Mouse (Mus musculus): ENCODE results near the gene Mogs. TPM values are rescaled to one million over a fixed set of nuclear protein-coding genes. Genes with fewer than 3 reads are reported as not detected.

Mogs gene
- 26.1 and 31.3 TPM in 2 replicates for polyA plus RNA-seq (2015; fragmentation: Nextera tagmentation; extraction: Ambion mirVana)

DNA sequence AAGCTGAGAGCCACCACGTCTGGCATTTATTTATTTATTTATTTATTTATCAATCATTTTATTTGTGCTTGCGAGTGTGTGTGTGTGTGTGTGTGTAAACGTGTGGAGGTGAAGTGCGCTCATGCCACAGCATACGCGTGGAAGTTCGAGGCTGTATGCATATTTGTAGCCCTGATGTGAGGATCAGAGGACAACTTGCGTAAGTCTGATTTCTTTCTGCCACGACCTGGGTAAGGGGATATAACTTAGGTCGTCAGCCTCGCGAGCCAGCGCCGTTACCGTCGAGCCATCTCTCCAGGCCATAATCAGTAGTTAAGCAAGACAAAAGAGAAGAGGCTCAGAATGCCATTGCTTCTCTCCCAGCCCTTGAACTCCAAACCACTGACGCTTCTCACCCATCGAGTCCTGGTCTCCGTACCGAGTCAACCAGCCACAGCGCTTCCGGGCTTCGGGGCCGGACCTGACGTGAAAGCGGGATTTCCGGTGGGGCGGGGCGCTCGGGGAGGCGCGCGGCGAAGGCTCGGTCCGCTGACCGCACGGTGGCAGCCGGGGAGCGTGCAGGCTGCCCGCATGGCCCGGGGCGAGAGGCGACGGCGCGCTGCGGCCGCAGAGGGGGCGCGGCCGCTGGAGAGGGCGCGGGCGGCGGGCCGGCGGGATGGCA is at the start of gene Mogs:
Gene Mogs, plus strand, starts transcription at position 486 of the 661 bp plus-strand sequence.
- H3K9ac ChIP-seq (replicated peaks), result peak within 1 kb of the TSS; percentile 94
- peak within 1 kb of the TSS; percentile 92 for H3K4me2 ChIP-seq
- no peaks in the 10 kb centered on the region for H3K9me3 ChIP-seq (replicated peaks)
- H3K4me1 ChIP-seq, result peaks cover 49% of the 10 kb centered on the region
- H3K36me3 ChIP-seq, result peaks cover 35% of the 10 kb centered on the region
- ATAC-seq (ENCODE audit: low FRiP score), result peak; percentile 91
- peak within 1 kb of the TSS; percentile 88 for H3K4me3 ChIP-seq (replicated peaks)
- H3K27me3 ChIP-seq (replicated peaks), result no peaks in the 10 kb centered on the region
- WGBS, result 2% methylated on average over 58 of the region's 58 CpGs
- H3K27ac ChIP-seq (replicated peaks), result peak within 1 kb of the TSS; percentile 83

DNA sequence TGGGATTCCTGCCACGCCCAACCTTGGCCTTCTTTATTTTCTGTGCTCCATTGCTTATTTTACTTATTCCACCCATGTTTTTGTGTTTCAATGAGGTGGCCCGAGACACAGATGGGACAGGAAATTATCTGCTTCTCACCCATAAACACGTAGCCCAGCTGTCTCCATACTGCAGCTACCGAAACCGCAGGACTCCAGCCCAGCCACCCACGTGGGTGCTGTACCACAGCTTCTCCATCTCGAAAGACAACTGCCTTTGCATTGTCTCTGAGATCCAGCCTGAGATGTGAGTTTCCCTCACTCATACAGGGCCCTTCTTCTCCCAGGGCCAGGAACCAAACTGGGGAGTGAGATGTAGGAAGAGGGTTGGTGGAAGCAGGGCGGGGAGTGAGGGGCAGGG is 49.3 kb upstream of the Mogs start:
- no peak overlapping the region for H3K4me2 ChIP-seq
- H3K36me3 ChIP-seq, result no peaks in the 10 kb centered on the region
- H3K4me1 ChIP-seq, result peaks cover 20% of the 10 kb centered on the region
- no peaks in the 10 kb centered on the region for H3K9me3 ChIP-seq (replicated peaks)
- no peak overlapping the region for H3K4me3 ChIP-seq (replicated peaks)
- WGBS, result 45% methylated on average over 8 of the region's 8 CpGs
- H3K27me3 ChIP-seq (replicated peaks), result peaks cover 94% of the 10 kb centered on the region
- ATAC-seq (ENCODE audit: low FRiP score), result no peak
- no peak overlapping the region for H3K9ac ChIP-seq (replicated peaks)
- H3K27ac ChIP-seq (replicated peaks), result no peak overlapping the region

DNA sequence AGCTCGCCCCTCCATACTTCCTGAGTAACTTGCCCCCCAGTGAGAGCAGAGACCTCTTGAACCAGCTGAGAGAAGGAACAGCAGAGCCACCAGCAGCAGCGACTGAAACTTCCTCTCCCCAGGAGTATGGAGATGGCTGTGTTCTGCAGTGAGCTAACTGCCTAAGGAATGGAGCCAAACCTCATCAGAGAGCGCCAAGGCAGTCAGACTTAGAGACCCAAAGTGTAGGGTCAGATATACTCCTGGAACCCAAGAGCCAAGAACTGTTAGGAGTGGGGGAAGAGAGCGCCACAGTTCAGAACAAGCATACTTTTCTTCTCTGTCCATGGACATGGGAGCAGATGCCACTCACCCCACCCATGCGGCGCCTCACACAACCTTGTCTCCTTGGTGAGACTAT is 48.9 kb upstream of the Mogs start:
- 43% methylated on average over 6 of the region's 6 CpGs for WGBS
- H3K4me3 ChIP-seq (replicated peaks), result no peak overlapping the region
- ATAC-seq (ENCODE audit: low FRiP score), result no peak
- no peaks in the 10 kb centered on the region for H3K9me3 ChIP-seq (replicated peaks)
- peaks cover 24% of the 10 kb centered on the region for H3K4me1 ChIP-seq
- no peak overlapping the region for H3K27ac ChIP-seq (replicated peaks)
- H3K4me2 ChIP-seq, result no peak overlapping the region
- H3K36me3 ChIP-seq, result no peaks in the 10 kb centered on the region
- no peak overlapping the region for H3K9ac ChIP-seq (replicated peaks)
- peaks cover 94% of the 10 kb centered on the region for H3K27me3 ChIP-seq (replicated peaks)

- Histone ChIP-seq H3K9me3 (replicated peaks) (no peaks in the 10 kb centered on the region), H3K4me2 (no peak overlapping the region; the same call in 1 of the 2 replicates), H3K4me3 (replicated peaks) (no peak overlapping the region), H3K4me1 (peaks cover 24% of the 10 kb centered on the region), H3K27ac (replicated peaks) (no peak overlapping the region), H3K36me3 (no peaks in the 10 kb centered on the region), H3K27me3 (replicated peaks) (peaks cover 94% of the 10 kb centered on the region), H3K9ac (replicated peaks) (no peak overlapping the region)
- ATAC-seq (ENCODE audit: low FRiP score), result no peak
- WGBS, result 4% methylated on average over 8 of the region's 8 CpGs
These were observed 47.1 kb upstream of the Mogs start for GRCm38 (mm10) chr6:83068221-83068620.

DNA sequence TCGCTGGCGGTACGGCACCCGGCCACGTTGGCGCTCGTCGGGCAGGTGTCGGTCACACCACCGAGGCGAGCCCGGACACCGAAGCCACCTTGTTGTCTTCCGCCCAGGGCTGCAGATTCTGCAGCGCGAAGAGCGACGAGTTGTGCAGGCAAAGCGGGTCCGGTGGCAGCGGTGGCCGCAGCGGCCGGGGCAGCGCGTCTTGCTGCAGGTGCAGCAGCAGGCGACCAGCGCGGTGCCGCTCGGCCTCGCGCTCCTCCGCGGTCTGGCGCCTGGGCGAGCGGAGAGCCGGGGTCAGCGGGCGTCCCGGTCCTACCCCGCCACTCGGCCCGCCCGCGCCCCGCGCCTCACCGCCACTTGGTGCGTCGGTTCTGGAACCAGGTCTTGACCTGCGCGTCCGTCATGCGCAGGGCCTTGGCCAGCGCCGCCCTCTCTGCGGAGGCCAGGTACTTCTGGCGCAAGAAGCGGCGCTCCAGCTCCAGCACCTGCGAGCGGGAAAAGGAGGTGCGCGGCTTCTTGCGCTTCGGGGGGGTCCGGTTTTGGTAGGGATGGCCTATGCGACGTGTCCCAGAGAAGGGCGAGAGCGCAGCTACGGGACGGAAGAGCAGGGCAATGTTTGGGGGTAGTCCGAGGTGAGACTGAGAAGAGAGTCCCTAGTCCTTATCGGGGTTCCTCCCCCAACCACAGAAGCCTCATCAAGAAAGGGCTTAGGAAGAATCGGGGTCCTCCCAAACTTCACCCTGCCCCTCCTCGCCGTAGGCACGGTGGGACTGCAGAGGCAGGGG is 46.4 kb upstream of the Mogs start:
- H3K9me3 ChIP-seq (replicated peaks), result no peaks in the 10 kb centered on the region
- H3K4me2 ChIP-seq, result peak overlapping the region; percentile 42
- no peak overlapping the region for H3K27ac ChIP-seq (replicated peaks)
- no peaks in the 10 kb centered on the region for H3K36me3 ChIP-seq
- peaks cover 24% of the 10 kb centered on the region for H3K4me1 ChIP-seq
- WGBS, result under 1% methylated on average over 81 of the region's 81 CpGs
- ATAC-seq (ENCODE audit: low FRiP score), result no peak
- no peak overlapping the region for H3K9ac ChIP-seq (replicated peaks)
- peaks cover 93% of the 10 kb centered on the region for H3K27me3 ChIP-seq (replicated peaks)
- peak overlapping the region; percentile 26 for H3K4me3 ChIP-seq (replicated peaks)

- WGBS, result under 1% methylated on average over 68 of the region's 69 CpGs
- Histone ChIP-seq H3K4me1 (peaks cover 24% of the 10 kb centered on the region), H3K9me3 (replicated peaks) (no peaks in the 10 kb centered on the region), H3K4me2 (peak overlapping the region; percentile 23), H3K4me3 (replicated peaks) (peak overlapping the region; percentile 26), H3K9ac (replicated peaks) (no peak overlapping the region), H3K27ac (replicated peaks) (no peak overlapping the region), H3K27me3 (replicated peaks) (peaks cover 93% of the 10 kb centered on the region), H3K36me3 (no peaks in the 10 kb centered on the region)
- peak; percentile 35; the same call in 1 of the 2 replicates for ATAC-seq (ENCODE audit: low FRiP score)
These were observed 45.6 kb upstream of the Mogs start for GRCm38 (mm10) chr6:83069488-83070246.

- Histone ChIP-seq H3K4me1 (peaks cover 24% of the 10 kb centered on the region), H3K27me3 (replicated peaks) (peaks cover 93% of the 10 kb centered on the region), H3K36me3 (no peaks in the 10 kb centered on the region), H3K4me2 (peak within 1 kb of the TSS; percentile 42), H3K9me3 (replicated peaks) (no peaks in the 10 kb centered on the region), H3K9ac (replicated peaks) (no peak within 1 kb of the TSS), H3K27ac (replicated peaks) (no peak within 1 kb of the TSS), H3K4me3 (replicated peaks) (peak within 1 kb of the TSS; percentile 26)
- no peak for ATAC-seq (ENCODE audit: low FRiP score)
- 2% methylated on average over 10 of the region's 10 CpGs for WGBS
These were observed 45.2 kb upstream of the Mogs start, which contains the start of gene Tlx2 for GRCm38 (mm10) chr6:83070247-83070310. TSS of gene Tlx2 (minus strand) at chr6:83070293.

GRCm38 (mm10) chr6:83070311-83071219 is 44.7 kb upstream of the Mogs start:
- Histone ChIP-seq H3K27ac (replicated peaks) (no peak overlapping the region), H3K27me3 (replicated peaks) (peaks cover 93% of the 10 kb centered on the region), H3K4me2 (peak overlapping the region; percentile 23), H3K9me3 (replicated peaks) (no peaks in the 10 kb centered on the region), H3K4me3 (replicated peaks) (peak overlapping the region; percentile 26), H3K36me3 (no peaks in the 10 kb centered on the region), H3K9ac (replicated peaks) (no peak overlapping the region), H3K4me1 (peaks cover 24% of the 10 kb centered on the region)
- 1% methylated on average over 53 of the region's 58 CpGs for WGBS
- ATAC-seq (ENCODE audit: low FRiP score), result peak; percentile 19; the same call in 1 of the 2 replicates

DNA sequence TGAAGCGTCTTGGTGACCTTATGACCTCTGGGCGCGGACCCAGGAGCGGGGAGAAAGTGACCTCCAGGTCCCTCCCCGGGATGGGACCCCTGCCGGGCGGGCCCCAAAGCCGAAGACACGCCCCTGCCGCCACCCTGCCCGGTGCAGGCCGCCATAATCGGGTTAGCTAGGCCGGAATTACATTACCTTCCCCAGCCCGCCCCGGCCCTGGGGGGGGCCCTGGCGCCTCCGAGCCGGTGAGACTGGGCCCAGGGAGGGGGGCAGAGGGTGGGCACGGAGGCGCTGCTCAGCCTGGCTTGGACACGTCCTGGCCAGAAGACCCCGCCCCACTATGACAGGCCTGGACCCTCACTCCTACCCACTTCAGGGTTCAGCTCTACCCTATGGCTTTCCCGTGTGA is 44.1 kb upstream of the Mogs start:
- Histone ChIP-seq H3K9ac (replicated peaks) (no peak overlapping the region), H3K4me1 (peaks cover 24% of the 10 kb centered on the region), H3K27ac (replicated peaks) (no peak overlapping the region), H3K36me3 (no peaks in the 10 kb centered on the region), H3K9me3 (replicated peaks) (no peaks in the 10 kb centered on the region), H3K27me3 (replicated peaks) (peaks cover 93% of the 10 kb centered on the region), H3K4me3 (replicated peaks) (no peak overlapping the region; the same call in 1 of the 2 replicates), H3K4me2 (no peak overlapping the region)
- under 1% methylated on average over 24 of the region's 24 CpGs for WGBS
- peak; percentile 35; the same call in 1 of the 2 replicates for ATAC-seq (ENCODE audit: low FRiP score)

DNA sequence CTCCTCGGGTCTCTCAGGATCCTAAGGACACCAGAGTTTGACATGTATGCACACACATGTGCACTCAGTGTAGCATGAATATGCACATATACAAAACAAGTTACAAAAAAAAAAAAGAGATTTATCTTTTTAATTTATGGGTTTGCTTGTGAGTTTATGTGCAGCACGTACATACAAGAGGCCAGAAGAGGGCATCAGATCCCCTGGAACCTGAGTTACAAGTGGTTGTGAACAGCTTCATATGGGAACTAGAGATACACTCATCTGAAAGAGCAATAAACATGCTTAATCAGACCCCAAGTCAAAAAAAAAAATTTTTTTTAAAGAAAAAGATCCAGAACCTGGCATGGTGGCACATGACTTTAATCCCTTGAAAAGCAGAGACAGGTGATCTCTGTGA is 40.3 kb upstream of the Mogs start:
- Histone ChIP-seq H3K27me3 (replicated peaks) (peaks cover 64% of the 10 kb centered on the region), H3K4me1 (peaks cover 32% of the 10 kb centered on the region), H3K27ac (replicated peaks) (no peak overlapping the region), H3K4me2 (no peak overlapping the region), H3K4me3 (replicated peaks) (no peak overlapping the region), H3K9me3 (replicated peaks) (no peaks in the 10 kb centered on the region), H3K9ac (replicated peaks) (no peak overlapping the region), H3K36me3 (no peaks in the 10 kb centered on the region)
- ATAC-seq (ENCODE audit: low FRiP score), result no peak
- WGBS, result 28% methylated on average over 2 of the region's 2 CpGs

DNA sequence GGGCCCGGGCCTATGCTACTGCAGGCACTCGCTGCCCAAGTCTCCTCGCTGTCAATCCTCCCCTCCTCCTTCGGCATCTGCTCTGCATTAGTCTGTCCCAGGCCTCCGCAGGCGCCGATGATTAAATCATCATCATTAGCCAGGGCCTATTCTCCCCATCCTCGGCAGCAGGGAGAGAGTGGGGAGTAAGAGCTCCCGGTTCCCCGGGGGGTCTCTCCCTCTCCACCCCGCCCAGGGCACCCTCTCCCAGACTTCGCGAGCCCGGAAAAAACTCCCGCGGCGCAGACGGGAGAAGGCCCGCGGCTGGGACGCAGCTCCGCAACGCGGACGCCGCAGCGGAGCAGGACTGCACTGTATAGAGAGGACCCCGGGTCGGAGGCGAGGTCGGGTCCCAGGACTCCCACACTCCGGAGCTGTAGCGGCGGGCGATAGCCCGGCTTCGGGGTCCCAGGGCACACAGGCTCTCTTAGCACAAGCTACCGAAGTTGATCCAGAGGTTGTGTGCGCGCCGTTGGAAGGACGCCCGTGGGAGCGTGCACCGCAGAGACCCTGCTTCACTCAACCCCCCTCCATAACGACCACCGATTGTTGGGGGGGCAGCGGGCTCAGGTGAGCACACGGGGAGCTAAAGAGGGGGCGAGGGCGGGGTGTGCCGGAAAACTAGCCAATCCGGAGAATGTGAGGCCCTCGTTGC is 37.5 kb upstream of the Mogs start, which contains the start of gene Pcgf1:
Gene Pcgf1, plus strand, starts transcription at position 240 of the 694 bp plus-strand sequence.
- Histone ChIP-seq H3K36me3 (peaks cover 15% of the 10 kb centered on the region), H3K4me3 (replicated peaks) (peak within 1 kb of the TSS; percentile 84), H3K4me2 (peak within 1 kb of the TSS; percentile 98), H3K9ac (replicated peaks) (peak within 1 kb of the TSS; percentile 84), H3K27me3 (replicated peaks) (peaks cover 50% of the 10 kb centered on the region), H3K4me1 (peaks cover 27% of the 10 kb centered on the region), H3K9me3 (replicated peaks) (no peaks in the 10 kb centered on the region), H3K27ac (replicated peaks) (peak within 1 kb of the TSS; percentile 98)
- ATAC-seq (ENCODE audit: low FRiP score), result peak; percentile 78
- WGBS, result under 1% methylated on average over 54 of the region's 54 CpGs
